Mouse (Mus musculus): ENCODE measurements at regions not wholly inside any gene's neighbourhood (a gene's known extent, or its start where the extent isn't known, plus 50 kb on each side); places are given as distances from the start of the nearest gene placed in this dataset.

DNA sequence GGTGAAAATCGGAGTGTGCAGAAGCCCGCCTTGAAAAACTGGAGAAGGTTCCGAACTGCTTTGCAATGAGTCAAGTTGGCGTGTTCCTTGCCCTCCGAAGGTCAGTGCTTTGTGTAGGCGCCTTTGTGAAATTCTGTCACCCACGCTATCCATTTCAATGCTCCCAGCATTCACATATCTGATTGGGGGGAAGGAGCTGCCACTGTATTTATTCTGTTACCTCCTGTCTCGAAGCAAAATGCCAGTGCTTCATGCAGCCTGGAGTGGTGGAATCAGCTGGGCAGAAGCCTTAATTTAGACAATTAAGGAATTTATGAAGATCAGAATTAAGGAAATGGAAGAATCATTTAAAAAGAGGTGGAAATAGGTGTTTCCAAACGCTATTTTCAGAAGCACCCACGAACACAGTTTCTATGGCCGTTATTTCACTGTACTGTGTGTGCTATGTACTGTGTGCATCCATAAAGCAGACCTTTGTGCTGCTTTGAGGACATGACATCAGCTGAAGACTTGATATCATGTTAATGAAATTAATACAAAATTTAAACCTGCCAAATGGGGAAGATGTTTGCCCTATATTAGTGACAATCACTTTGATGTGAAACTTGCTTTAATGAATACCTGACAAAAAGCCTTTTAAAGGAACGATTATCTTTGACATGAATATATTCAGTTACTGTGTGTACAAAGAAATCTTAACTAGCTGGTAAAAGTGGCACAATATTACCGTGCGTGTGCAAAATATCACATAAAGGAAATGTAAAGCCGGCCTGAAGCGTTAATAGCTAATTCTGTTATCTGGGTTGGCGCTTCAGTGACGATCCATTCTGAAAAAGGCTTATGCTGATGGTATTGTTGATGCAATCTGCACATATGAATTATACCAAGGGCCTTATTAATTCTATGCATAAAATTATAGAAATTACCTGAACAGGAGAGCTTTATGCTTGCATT is 72.9 kb upstream of the Gls start:
- DNase-seq (ENCODE audit: low spot score in 2 of 2): no peak

DNA sequence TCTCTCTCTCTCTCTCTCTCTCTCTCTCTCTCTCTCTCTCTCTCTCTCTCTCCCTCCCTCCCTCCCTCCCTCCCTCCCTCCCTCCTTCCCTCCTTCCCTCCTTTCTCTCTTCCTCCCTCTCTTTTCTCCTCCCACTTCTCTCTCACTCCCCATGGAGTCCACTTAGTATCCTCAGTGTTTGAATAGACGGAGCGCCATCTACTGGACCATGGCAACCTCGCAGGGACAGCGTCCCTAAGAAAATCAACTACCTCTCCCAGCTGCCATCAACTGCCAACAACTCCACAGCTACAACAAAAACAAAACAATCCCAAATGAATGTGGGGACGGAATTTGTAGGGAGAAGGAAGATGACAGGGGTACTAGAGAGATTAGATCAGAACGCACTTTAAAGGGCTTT is 69.5 kb upstream of the Gls start:
- DNase-seq (ENCODE audit: low spot score in 2 of 2): peak; percentile 54 to 61

DNA sequence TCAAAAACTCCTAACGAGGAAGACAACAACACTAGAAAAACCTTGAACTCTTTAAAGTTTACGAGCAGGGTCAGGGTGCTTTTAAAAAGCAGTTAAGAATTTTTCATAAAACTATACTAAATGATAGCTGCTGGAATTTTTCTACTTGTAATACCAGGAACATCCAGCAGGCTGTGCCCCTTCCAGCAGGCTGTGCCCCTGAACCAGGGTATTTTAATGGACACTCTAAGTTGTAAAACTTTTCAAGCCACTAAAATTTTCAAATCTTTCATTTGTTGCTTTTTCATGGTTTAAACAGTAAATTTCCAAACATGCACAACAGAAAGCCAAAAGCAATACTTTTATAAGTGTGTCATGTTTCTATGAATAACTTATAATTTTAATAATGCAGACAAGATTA is 68.2 kb upstream of the Gls start:
- no peak for DNase-seq (ENCODE audit: low spot score in 2 of 2)

DNA sequence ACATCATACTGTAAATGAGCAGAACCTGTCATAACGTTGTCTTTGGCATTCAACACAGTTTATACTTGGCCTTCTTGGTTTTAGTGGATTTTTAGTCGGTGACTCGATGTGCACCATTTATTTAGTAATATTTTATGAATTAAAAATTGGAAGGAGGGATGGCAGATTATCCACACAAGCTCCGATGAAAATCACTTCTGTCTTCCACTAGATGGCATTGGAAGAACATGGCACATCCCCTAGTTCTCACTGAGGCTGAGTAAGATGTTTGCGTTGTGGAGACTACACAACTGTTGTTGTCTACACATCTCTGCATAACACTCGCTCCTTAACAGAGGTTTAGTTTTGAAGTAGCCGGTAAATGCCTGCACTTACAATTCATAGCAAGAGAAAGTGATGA is 66.5 kb upstream of the Gls start:
- DNase-seq (ENCODE audit: low spot score in 2 of 2): no peak

DNA sequence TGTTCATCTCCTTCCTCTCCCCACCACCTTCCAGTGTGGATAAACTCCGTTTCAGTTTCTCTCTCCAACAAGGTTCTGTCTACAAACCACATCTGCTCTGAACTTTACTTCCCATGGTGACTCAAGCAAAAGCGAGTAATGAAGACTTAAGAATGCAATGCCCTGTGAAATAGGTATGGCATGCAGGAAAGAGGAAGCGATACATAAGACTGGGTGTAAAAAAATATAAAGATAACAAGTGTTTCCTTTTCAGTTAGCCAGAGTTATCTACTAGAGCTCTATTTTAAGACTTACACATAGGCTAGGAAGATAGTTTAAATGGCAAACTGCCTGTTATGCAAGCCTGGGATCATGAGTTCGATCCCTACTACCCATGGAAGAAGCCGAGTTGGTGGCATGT is 65.3 kb upstream of the Gls start:
- no peak for DNase-seq (ENCODE audit: low spot score in 2 of 2)

DNA sequence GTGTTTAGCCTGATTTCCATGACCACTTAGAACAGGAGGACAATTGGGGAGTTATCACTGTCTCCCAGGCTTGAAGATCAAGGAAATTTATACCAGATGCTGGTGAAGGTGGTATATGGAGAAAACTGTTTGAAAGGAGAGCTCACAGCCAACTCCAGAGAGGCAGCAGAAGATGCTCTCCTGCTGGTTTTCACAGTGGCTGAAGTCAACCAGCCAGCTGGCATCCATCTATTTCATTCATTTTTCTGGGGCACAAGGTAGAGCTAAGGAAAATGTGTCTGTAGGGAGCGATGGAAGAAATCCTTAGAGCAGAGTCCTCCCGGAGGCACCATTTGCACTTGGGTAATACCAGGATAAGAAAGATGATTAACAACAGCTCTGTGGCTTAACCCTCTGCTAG is 63.1 kb upstream of the Gls start:
- no peak for DNase-seq (ENCODE audit: low spot score in 2 of 2)

DNA sequence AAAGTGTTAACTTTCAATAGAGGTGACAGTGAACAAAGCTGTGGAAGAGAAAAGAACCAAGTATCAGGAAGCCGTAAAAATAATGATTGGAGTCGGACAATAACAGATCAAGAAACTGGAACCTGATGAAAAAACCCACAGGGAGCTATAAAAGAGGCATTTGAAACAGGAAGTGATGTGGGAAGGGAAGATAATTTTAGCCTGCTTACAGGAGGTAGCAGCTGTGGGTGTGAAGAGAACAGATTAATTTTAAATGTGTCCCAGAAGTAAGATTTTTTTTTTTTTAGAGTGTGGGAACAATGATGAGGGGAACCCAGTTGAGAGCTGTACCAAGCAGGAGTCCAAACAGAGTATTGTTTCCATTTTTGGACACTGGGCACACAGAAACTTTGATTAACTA is 61.5 kb upstream of the Gls start:
- no peak for DNase-seq (ENCODE audit: low spot score in 2 of 2)

DNA sequence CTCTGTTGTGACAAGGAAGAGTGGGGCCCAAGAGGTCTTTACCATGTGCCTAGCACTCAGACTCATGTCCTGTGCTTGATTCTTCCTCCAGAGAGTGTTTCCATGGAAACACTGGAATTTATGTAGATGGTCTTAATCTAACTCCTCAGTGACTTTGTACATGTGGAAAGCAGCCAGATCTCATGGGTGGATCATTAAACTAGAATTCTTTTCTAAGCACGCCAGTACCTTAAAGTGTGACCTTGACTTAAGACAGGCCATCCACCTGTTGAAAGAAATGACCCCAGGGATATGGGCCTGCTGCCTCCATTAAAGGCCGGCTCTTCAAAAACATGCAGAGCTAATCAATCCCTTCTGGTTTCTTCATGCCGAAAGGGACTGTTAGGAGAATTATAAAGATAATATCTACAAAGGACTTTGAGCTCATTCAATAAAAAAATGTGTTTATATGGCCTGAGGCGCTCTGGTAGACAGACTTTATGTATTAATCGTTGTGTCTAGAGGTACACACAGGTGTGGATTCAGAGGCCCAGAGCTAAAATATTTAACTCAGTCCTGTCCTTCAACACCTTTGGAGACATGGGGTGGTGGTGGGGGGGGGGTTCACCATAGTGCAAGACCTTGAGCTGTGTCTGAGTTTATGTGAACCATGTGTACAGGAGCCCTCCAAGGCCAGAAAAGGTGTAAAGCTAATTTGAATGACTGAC is 60.5 kb upstream of the Gls start:
- DNase-seq (ENCODE audit: low spot score in 2 of 2): no peak

All from urinary bladder, adult 18-20 months (tissue).